Mouse (Mus musculus) olfactory bulb, adult 2 months (tissue): Measurements from ENCODE around the gene Ass1. TPM values are rescaled to one million over a fixed set of nuclear protein-coding genes. Genes with fewer than 3 reads are reported as not detected.

Experiments
- H3K27ac ChIP-seq: fragments of 200-500 bp; 2 replicates; pipeline ENCODE4 v1.5.1; 2012; ENCODE audit warnings: low read depth, low read length; ENCODE audit not compliant: insufficient read depth
- H3K4me1 ChIP-seq: fragments of 200-500 bp; 2 replicates; pipeline ENCODE4 v1.6.1; 2012; ENCODE audit warnings: low read length; ENCODE audit not compliant: control insufficient read depth, insufficient read depth
- H3K4me3 ChIP-seq: fragments of 200-500 bp; 2 replicates; pipeline ENCODE4 v1.5.1; 2012; ENCODE audit warnings: mild to moderate bottlenecking, low read depth, low read length, moderate library complexity; ENCODE audit not compliant: insufficient read depth
- CTCF ChIP-seq: fragments of 200-500 bp; IDR thresholded peaks from 2 replicates; pipeline ENCODE4 v1.5.1; 2012; ENCODE audit warnings: low read depth, mild to moderate bottlenecking, low read length, moderate library complexity; ENCODE audit not compliant: insufficient read depth
- POLR2A ChIP-seq: fragments of 200-500 bp; IDR thresholded peaks from 2 replicates; pipeline ENCODE4 v1.6.1; 2012; ENCODE audit warnings: mild to moderate bottlenecking, low read depth, low read length, moderate library complexity; ENCODE audit not compliant: insufficient read depth
- WGBS: fragments of 180-500 bp; shearing (Covaris S2); methylation state at CpG from one replicate; pipeline ENCODE4 v1.1.7; 2018; 5-methylcytosine and 5-hydroxymethylcytosine counted together
- polyA plus RNA-seq: library from polyadenylated mRNA; stranded (reverse); fragments of >200 nt; gene quantifications from 2 replicates; pipeline ENCODE4 v1.2.4, GENCODE M21; 2012; ENCODE audit warnings: low replicate concordance; ENCODE audit not compliant: missing spikeins, insufficient read depth, insufficient read length

Gene Ass1
- polyA plus RNA-seq, 1 experiment: not detected

- 68% methylated on average over 4 of the region's 4 CpGs for WGBS
- no peak for TF ChIP-seq CTCF
These were observed 3.9 kb downstream of the Ass1 start for GRCm38 (mm10) chr2:31473941-31474340.

DNA sequence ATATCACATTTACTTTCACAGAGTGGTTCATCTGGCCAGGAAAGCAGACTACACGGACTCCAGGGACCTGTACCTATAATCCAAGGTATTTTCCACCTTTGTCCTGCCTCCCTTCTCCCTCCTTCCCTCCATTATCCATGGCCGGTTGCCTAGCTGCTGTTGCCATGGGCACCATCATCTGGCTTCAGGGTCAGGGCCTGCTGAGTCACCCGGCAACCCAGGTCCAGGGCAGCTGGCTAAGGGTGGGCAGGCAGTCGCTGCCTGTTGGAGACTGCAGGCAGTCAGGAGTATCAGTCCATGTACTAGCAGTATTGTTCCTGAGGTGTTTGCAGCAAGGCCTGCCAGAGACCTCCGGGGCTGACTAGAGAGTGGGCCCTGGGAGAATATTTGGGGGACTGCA lies 4.7 kb downstream of the Ass1 start:
- no peak overlapping the region for H3K27ac ChIP-seq
- TF ChIP-seq POLR2A: no peak
- no peak for TF ChIP-seq CTCF
- peaks cover 16% of the 10 kb centered on the region for H3K4me1 ChIP-seq
- no peak overlapping the region for H3K4me3 ChIP-seq
- 55% methylated on average over 5 of the region's 5 CpGs for WGBS

More at GRCm38 (mm10) chr2:31473941-31474340, 3.9 kb downstream of the Ass1 start:
- Histone ChIP-seq H3K27ac (no peak overlapping the region), H3K4me1 (peaks cover 20% of the 10 kb centered on the region), H3K4me3 (no peak overlapping the region)

DNA sequence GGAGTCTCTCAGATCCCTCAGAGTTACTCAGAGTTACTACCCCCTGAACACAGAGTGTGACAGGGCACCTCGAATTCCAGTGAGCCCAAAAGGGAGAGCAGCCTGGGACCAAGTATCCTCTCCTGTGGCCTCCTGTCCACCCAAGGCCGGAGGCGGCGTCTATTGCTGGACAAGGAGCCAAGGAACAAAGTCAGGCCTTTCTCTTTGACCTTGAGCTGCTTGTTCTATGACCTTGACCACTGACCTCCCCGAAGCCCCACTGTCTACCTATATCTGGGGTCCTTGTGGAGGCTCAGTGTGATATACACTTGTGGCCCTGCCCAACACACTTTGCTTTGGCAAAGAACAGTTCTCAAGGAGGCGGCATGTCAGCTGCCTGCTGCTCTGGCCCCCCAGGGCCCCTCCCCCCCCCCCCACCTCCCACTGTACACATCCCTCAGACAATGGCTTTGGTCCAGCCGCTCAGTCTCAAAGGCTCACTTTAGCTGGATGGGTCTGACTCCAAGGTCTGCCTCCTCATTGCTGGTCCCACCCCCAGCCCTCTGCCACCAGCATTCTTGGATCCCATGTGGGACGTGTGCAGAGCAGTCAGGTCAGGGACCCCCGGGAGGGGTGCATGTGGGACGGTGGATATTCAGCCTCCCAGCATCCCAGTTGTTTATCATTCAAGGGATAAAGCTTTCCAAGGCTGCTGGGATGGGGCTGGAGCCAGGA lies 6.3 kb downstream of the Ass1 start:
- Histone ChIP-seq H3K27ac (no peak overlapping the region), H3K4me1 (peaks cover 4% of the 10 kb centered on the region; the same call in 1 of the 2 replicates), H3K4me3 (no peak overlapping the region)
- TF ChIP-seq CTCF (no peak), POLR2A (no peak)
- 69% methylated on average over 10 of the region's 10 CpGs for WGBS

DNA sequence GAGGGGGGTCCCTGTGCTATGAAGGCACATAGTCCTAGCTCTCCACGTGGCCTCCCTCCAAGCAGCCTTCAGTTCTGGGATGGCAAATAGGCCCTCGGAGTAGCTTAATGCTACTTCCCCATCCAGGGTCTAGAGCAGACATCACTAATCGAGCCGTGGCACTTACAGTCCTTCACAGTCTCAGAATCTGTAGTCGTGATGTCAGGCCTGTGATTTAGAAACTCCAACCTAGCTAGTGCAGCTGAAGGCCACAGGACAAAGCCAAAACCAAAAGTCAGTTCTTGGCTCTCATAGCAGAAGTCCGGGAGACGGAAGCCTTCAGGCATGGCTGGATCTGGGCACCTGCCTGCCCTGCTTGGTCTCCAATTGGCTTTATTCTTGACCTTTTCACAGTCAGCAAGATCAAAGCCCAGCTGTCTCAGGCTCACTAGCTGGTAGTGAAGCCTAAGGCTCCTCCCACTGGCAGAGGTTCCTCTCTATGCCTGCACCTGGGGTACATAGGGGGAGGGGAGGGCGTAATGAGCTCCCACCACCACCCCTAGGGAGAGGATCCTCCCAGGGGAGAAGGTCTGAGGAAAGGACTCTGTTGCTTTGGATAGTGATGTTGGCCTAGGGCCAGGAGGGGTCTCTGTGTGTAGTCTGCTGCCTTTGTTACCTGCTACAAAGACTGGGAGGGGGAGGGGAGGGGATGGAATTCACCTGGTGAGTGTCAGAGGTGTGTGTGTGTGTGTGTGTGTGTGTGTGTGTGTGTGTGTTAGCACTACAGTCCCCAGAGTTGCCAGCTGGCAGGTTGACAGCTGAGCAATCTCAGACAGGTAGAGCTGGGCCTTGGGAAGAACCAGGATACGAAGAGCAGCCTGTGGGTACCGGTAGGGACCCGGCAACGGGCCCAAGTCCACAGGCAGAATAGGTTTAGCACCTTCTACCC lies 7.5 kb downstream of the Ass1 start:
- Histone ChIP-seq H3K4me3 (no peak overlapping the region), H3K4me1 (peaks cover 4% of the 10 kb centered on the region; the same call in 1 of the 2 replicates), H3K27ac (no peak overlapping the region)
- 86% methylated on average over 12 of the region's 12 CpGs for WGBS
- TF ChIP-seq CTCF (no peak), POLR2A (no peak)

DNA sequence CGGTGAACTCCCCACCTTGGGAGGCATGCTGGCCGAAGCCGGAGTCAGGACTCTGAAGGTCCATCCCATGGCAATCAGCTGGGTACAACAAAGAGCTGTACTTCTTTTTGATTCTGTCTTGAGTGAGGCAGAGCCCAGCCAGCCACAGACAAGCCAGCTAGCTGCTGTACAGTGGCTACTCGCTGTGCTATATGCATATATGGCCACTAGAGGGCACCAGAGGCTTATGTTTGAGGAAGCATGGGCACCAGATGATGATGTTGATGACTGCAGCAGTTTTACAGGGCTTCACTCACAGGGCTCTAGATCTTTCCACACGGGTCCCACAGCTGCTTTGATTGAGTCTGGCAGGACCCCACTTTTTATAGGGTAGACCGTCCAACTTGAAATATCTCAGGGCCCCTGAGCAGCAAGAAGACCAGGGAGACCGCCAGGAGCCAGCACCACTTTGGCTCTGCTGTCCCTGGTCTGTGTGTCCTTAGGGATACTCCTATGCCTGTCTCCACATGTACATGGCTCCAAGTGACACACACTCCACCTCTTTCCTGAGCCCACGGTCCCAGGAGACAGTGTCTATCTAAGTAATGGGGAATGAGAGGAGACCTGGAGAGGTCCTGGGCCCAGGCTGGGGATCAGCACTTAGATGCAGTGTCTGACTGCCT lies 13.0 kb downstream of the Ass1 start:
- TF ChIP-seq CTCF: no peak
- TF ChIP-seq POLR2A: no peak
- no peak overlapping the region for H3K4me3 ChIP-seq
- 28% methylated on average over 8 of the region's 8 CpGs for WGBS
- H3K4me1 ChIP-seq: no peaks in the 10 kb centered on the region
- no peak overlapping the region for H3K27ac ChIP-seq

- no peak overlapping the region for H3K27ac ChIP-seq
- H3K4me3 ChIP-seq: no peak overlapping the region
- TF ChIP-seq POLR2A: no peak
- TF ChIP-seq CTCF: peak; percentile 71
- WGBS: 31% methylated on average over 5 of the region's 5 CpGs
- peaks cover 2% of the 10 kb centered on the region; the same call in 1 of the 2 replicates for H3K4me1 ChIP-seq
These were observed 14.2 kb downstream of the Ass1 start for GRCm38 (mm10) chr2:31484187-31484586.

- WGBS: 48% methylated on average over 12 of the region's 12 CpGs
- TF ChIP-seq CTCF: no peak
- no peak for TF ChIP-seq POLR2A
- H3K4me1 ChIP-seq: peaks cover 2% of the 10 kb centered on the region; the same call in 1 of the 2 replicates
- H3K27ac ChIP-seq: no peak overlapping the region
- H3K4me3 ChIP-seq: no peak overlapping the region
These were observed 19.2 kb downstream of the Ass1 start for GRCm38 (mm10) chr2:31489166-31489565.

DNA sequence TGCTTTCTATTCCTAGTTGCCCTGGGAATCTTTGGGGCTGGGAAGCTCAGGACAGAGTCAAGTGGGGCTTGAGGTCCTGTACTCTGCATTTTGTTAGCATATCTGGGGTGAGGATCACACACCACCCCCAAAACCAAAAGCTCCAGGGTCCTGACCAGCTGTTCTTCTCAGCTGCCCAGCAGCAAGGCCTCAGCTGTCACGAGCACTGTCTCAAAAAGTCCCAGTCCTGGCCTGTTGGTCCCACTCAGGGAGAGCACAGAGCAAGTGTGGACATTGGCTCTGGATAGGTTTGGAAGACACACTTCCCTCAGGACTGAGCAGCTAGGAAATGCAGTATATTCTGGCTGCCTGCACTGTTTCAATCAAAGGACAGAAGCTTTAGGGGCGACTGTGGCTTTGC lies 20.5 kb downstream of the Ass1 start:
- Histone ChIP-seq H3K27ac (no peak overlapping the region), H3K4me3 (no peak overlapping the region), H3K4me1 (peaks cover 6% of the 10 kb centered on the region; the same call in 1 of the 2 replicates)
- 96% methylated on average over 2 of the region's 2 CpGs for WGBS
- TF ChIP-seq CTCF (no peak), POLR2A (no peak)

GRCm38 (mm10) chr2:31492308-31492707 lies 22.3 kb downstream of the Ass1 start:
- Histone ChIP-seq H3K4me3 (no peak overlapping the region), H3K27ac (no peak overlapping the region), H3K4me1 (peaks cover 6% of the 10 kb centered on the region; the same call in 1 of the 2 replicates)
- WGBS: 95% methylated on average over 8 of the region's 8 CpGs
- TF ChIP-seq POLR2A: no peak
- no peak for TF ChIP-seq CTCF
